Mouse (Mus musculus): ENCODE measurements around the gene Gm45717. TPM values are rescaled to one million over a fixed set of nuclear protein-coding genes. Genes with fewer than 3 reads are reported as not detected.

Gm45717 gene
- not detected for polyA plus RNA-seq (2017; shearing (Covaris generic))

GRCm38 (mm10) chr7:140955758-140956555, at the start of gene Gm45717, which contains the start of gene Ifitm2:
Gene Gm45717, minus strand, starts transcription at chr7:140955937.
Gene Ifitm2, minus strand, starts transcription at chr7:140955987.

GRCm38 (mm10) chr7:140966921-140967320, 11.2 kb upstream of the Gm45717 start, which contains the start of gene Ifitm1:
Gene Ifitm1, plus strand, starts transcription at chr7:140967221.

GRCm38 (mm10) chr7:140949824-140950530, 5.8 kb downstream of the Gm45717 start, which contains the start of gene Ifitm5:
Gene Ifitm5, minus strand, starts transcription at chr7:140950291.

GRCm38 (mm10) chr7:140941222-140942051, 14.3 kb downstream of the Gm45717 start, which contains the start of gene Pgghg:
Gene Pgghg, plus strand, starts transcription at chr7:140941391.

GRCm38 (mm10) chr7:140920418-140921029, 35.2 kb downstream of the Gm45717 start, which contains the start of gene Nlrp6:
Gene Nlrp6, plus strand, starts transcription at chr7:140920902.

GRCm38 (mm10) chr7:140900220-140900619, 55.5 kb downstream of the Gm45717 start, which contains the start of gene Cox8b:
Gene Cox8b, minus strand, starts transcription at chr7:140900446.

Other genes starting within 250 kb of the Gm45717 start
- gene Cyp2e1, start 192.2 kb downstream of the Gm45717 start, polyA plus RNA-seq (2017; shearing (Covaris generic)) = not detected
- 0.47 TPM for gene Syce1, start 168.1 kb downstream of the Gm45717 start, polyA plus RNA-seq (2017; shearing (Covaris generic))
- gene Zfp941, start 133.8 kb downstream of the Gm45717 start, polyA plus RNA-seq (2017; shearing (Covaris generic)) = 0.11 TPM
- not detected for gene Urah, start 120.9 kb downstream of the Gm45717 start, polyA plus RNA-seq (2017; shearing (Covaris generic))
- gene Scgb1c1, start 110.4 kb downstream of the Gm45717 start, polyA plus RNA-seq (2017; shearing (Covaris generic)) = not detected
- not detected for gene Odf3, start 108.1 kb downstream of the Gm45717 start, polyA plus RNA-seq (2017; shearing (Covaris generic))
- not detected for gene Gm45785, start 99.6 kb downstream of the Gm45717 start, polyA plus RNA-seq (2017; shearing (Covaris generic))
- 93.6 TPM for gene Ric8a, start 99.0 kb downstream of the Gm45717 start, polyA plus RNA-seq (2017; shearing (Covaris generic))
- gene Bet1l, start 98.4 kb downstream of the Gm45717 start, polyA plus RNA-seq (2017; shearing (Covaris generic)) = 48.0 TPM
- 144 TPM for gene Psmd13, start 74.0 kb downstream of the Gm45717 start, polyA plus RNA-seq (2017; shearing (Covaris generic))
- gene Sirt3, start 73.6 kb downstream of the Gm45717 start, polyA plus RNA-seq (2017; shearing (Covaris generic)) = 6.2 TPM
- not detected for gene Cox8b, start 55.5 kb downstream of the Gm45717 start, polyA plus RNA-seq (2017; shearing (Covaris generic))
- gene Nlrp6, start 35.0 kb downstream of the Gm45717 start, polyA plus RNA-seq (2017; shearing (Covaris generic)) = not detected
- gene Pgghg, start 14.5 kb downstream of the Gm45717 start, polyA plus RNA-seq (2017; shearing (Covaris generic)) = 11.9 TPM
- gene Ifitm5, start 5.6 kb downstream of the Gm45717 start, polyA plus RNA-seq (2017; shearing (Covaris generic)) = not detected
- gene Ifitm2, start 50 bp upstream of the Gm45717 start, polyA plus RNA-seq (2017; shearing (Covaris generic)) = not detected
- gene Ifitm1, start 11.3 kb upstream of the Gm45717 start, polyA plus RNA-seq (2017; shearing (Covaris generic)) = not detected
- gene Ifitm3, start 54.8 kb upstream of the Gm45717 start, polyA plus RNA-seq (2017; shearing (Covaris generic)) = not detected
- not detected for gene Ifitm6, start 62.0 kb upstream of the Gm45717 start, polyA plus RNA-seq (2017; shearing (Covaris generic))
- not detected for gene Gm17387, start 73.2 kb upstream of the Gm45717 start, polyA plus RNA-seq (2017; shearing (Covaris generic))
- gene B4galnt4, start 105.2 kb upstream of the Gm45717 start, polyA plus RNA-seq (2017; shearing (Covaris generic)) = 0.85 TPM
- 95.4 TPM for gene Pkp3, start 122.3 kb upstream of the Gm45717 start, polyA plus RNA-seq (2017; shearing (Covaris generic))
- gene Sigirr, start 144.6 kb upstream of the Gm45717 start, polyA plus RNA-seq (2017; shearing (Covaris generic)) = 73.6 TPM
- not detected for gene Ano9, start 161.9 kb upstream of the Gm45717 start, polyA plus RNA-seq (2017; shearing (Covaris generic))
- gene Ptdss2, start 166.4 kb upstream of the Gm45717 start, polyA plus RNA-seq (2017; shearing (Covaris generic)) = 8.6 TPM
- gene Rnh1, start 216.9 kb upstream of the Gm45717 start, polyA plus RNA-seq (2017; shearing (Covaris generic)) = 49.7 TPM
- gene Hras, start 238.1 kb upstream of the Gm45717 start, polyA plus RNA-seq (2017; shearing (Covaris generic)) = 25.1 TPM
- 2.3 TPM for gene Lrrc56, start 238.2 kb upstream of the Gm45717 start, polyA plus RNA-seq (2017; shearing (Covaris generic))

All from naive thymus-derived CD4-positive, alpha-beta T cell, adult 5 months (primary cell).